In genomic region chr1:24553462-24553861, GRCm38 (mm10) we compare ENCODE assay signal across 11 mouse cellular contexts. TPM values are rescaled to one million over a fixed set of nuclear protein-coding genes. Genes with fewer than 3 reads are reported as not detected.
A peak's percentile ranks its signal among the peaks of the same experiment; 100 is the strongest.
DNase-seq lines count a peak whose midpoint lies in the region; ATAC-seq and TF ChIP-seq lines count a peak whose summit lies in the region.
"Had no signal": no experiment of that assay in that cellular context is flagged by ENCODE, and none has a peak within 500 bp of the region (broad histone marks: within the 10 kb centered on the region; RNA-seq: fewer than 3 reads in every experiment).

No protein-coding gene starts in this region.

- H3K79me2 ChIP-seq in C2C12 (ENCODE audit: control insufficient read depth, insufficient read depth): no peaks in the 10 kb centered on the region

- no peaks in the 10 kb centered on the region for H3K4me1 ChIP-seq in hindbrain, embryonic 11.5 days (replicated peaks; ENCODE audit: control insufficient read depth, insufficient read depth, low read length)
- no peaks in the 10 kb centered on the region for H3K4me1 ChIP-seq in hindbrain, embryonic 13.5 days (replicated peaks)
- peaks cover 13% of the 10 kb centered on the region; the same call in 1 of the 2 replicates for H3K4me1 ChIP-seq in kidney, embryonic 15.5 days
- 0 out of 2 replicates have a peak, but pooled peaks cover 6% of the 10 kb centered on the region for H3K4me1 ChIP-seq in intestine, embryonic 15.5 days (replicated peaks)

- H3K4me3 ChIP-seq in hindbrain, embryonic 11.5 days (ENCODE audit: low read depth, low read length): no peak overlapping the region
- H3K4me3 ChIP-seq in hindbrain, embryonic 13.5 days: no peak overlapping the region
- H3K4me3 ChIP-seq in C2C12 (ENCODE audit: insufficient read depth, poor library complexity, severe bottlenecking): no peak overlapping the region
- H3K4me3 ChIP-seq in kidney, embryonic 15.5 days (replicated peaks): no peak overlapping the region
- H3K4me3 ChIP-seq in intestine, embryonic 15.5 days (replicated peaks): no peak overlapping the region
- H3K4me3 ChIP-seq: embryonic facial prominence, embryonic 12.5 days had no signal

- ATAC-seq in hindbrain, embryonic 11.5 days (ENCODE audit: low FRiP score): peak; percentile 25; the same call in 1 of the 2 replicates
- no peak for ATAC-seq in hindbrain, embryonic 13.5 days (ENCODE audit: low FRiP score)
- 0 out of 2 replicates have a peak, but pooled peaks have one; percentile 18 for ATAC-seq in kidney, embryonic 15.5 days (replicated peaks; ENCODE audit: low FRiP score)
- ATAC-seq in intestine, embryonic 15.5 days: no peak

- H3K9ac ChIP-seq in hindbrain, embryonic 11.5 days (ENCODE audit: low read depth, low read length): no peak overlapping the region
- no peak overlapping the region for H3K9ac ChIP-seq in hindbrain, embryonic 13.5 days
- H3K9ac ChIP-seq in kidney, embryonic 15.5 days: no peak overlapping the region
- H3K9ac ChIP-seq in intestine, embryonic 15.5 days: no peak overlapping the region
- H3K9ac ChIP-seq: embryonic facial prominence, embryonic 12.5 days had no signal

- H3K27ac ChIP-seq in hindbrain, embryonic 11.5 days (ENCODE audit: low read depth, low read length): no peak overlapping the region
- H3K27ac ChIP-seq in hindbrain, embryonic 13.5 days: no peak overlapping the region
- no peak overlapping the region for H3K27ac ChIP-seq in kidney, embryonic 15.5 days
- no peak overlapping the region for H3K27ac ChIP-seq in intestine, embryonic 15.5 days
- H3K27ac ChIP-seq: embryonic facial prominence, embryonic 12.5 days had no signal

- no peaks in the 10 kb centered on the region for H3K27me3 ChIP-seq in hindbrain, embryonic 11.5 days (ENCODE audit: control insufficient read depth, insufficient read depth, low read length)
- no peaks in the 10 kb centered on the region for H3K27me3 ChIP-seq in hindbrain, embryonic 13.5 days
- no peaks in the 10 kb centered on the region for H3K27me3 ChIP-seq in C2C12 (ENCODE audit: control insufficient read depth, insufficient read depth, insufficient read length)
- peaks cover 14% of the 10 kb centered on the region for H3K27me3 ChIP-seq in kidney, embryonic 15.5 days
- no peaks in the 10 kb centered on the region for H3K27me3 ChIP-seq in intestine, embryonic 15.5 days (replicated peaks)
- H3K27me3 ChIP-seq: embryonic facial prominence, embryonic 12.5 days had no signal

- no peaks in the 10 kb centered on the region for H3K79me3 ChIP-seq in C2C12 (ENCODE audit: low read depth)

- no peaks in the 10 kb centered on the region for H3K9me3 ChIP-seq in hindbrain, embryonic 11.5 days (ENCODE audit: control insufficient read depth, low read length)
- H3K9me3 ChIP-seq in hindbrain, embryonic 13.5 days: no peaks in the 10 kb centered on the region
- H3K9me3 ChIP-seq in kidney, embryonic 15.5 days (replicated peaks): no peaks in the 10 kb centered on the region
- H3K9me3 ChIP-seq in intestine, embryonic 15.5 days: no peaks in the 10 kb centered on the region
- H3K9me3 ChIP-seq: embryonic facial prominence, embryonic 12.5 days had no signal

- no peak overlapping the region for H3ac ChIP-seq in C2C12 (ENCODE audit: control insufficient read depth, insufficient read length, low read depth)

- 45% methylated on average over 4 of the region's 4 CpGs for WGBS in hindbrain, embryonic 11.5 days
- 43% methylated on average over 4 of the region's 4 CpGs for WGBS in hindbrain, embryonic 13.5 days
- 33% methylated on average over 4 of the region's 4 CpGs for WGBS in kidney, embryonic 15.5 days
- WGBS in intestine, embryonic 15.5 days: 25% methylated on average over 4 of the region's 4 CpGs

- H3K4me2 ChIP-seq in hindbrain, embryonic 11.5 days (replicated peaks; ENCODE audit: low read depth, low read length): no peak overlapping the region
- H3K4me2 ChIP-seq in hindbrain, embryonic 13.5 days: no peak overlapping the region
- no peak overlapping the region for H3K4me2 ChIP-seq in kidney, embryonic 15.5 days
- H3K4me2 ChIP-seq in intestine, embryonic 15.5 days (replicated peaks): no peak overlapping the region
- H3K4me2 ChIP-seq: embryonic facial prominence, embryonic 12.5 days had no signal

- no peaks in the 10 kb centered on the region for H3K36me3 ChIP-seq in hindbrain, embryonic 11.5 days (ENCODE audit: control insufficient read depth, insufficient read depth, low read length)
- H3K36me3 ChIP-seq in hindbrain, embryonic 13.5 days: no peaks in the 10 kb centered on the region
- no peaks in the 10 kb centered on the region for H3K36me3 ChIP-seq in C2C12 (ENCODE audit: control insufficient read depth, insufficient read depth)
- H3K36me3 ChIP-seq in kidney, embryonic 15.5 days: no peaks in the 10 kb centered on the region
- no peaks in the 10 kb centered on the region for H3K36me3 ChIP-seq in intestine, embryonic 15.5 days
- H3K36me3 ChIP-seq: embryonic facial prominence, embryonic 12.5 days had no signal

- peak; percentile 9 for DNase-seq in hindbrain, embryonic 11.5 days (ENCODE audit: low spot score)
- DNase-seq in embryo, embryonic 9.5 days (ENCODE audit: extremely low spot score): peak; percentile 19
- no peak for DNase-seq in urinary bladder, adult 18-20 months (ENCODE audit: low spot score in 2 of 2)
- DNase-seq in cerebellum, adult 8-10 months: no peak
- DNase-seq: adrenal gland, postnatal 25 days; lung, postnatal 4 days had no signal

- TF ChIP-seq CTCF in C2C12 (IDR thresholded peaks at IDR 0.05; ENCODE audit: control insufficient read depth, insufficient read depth, insufficient read length): no peak

TF ChIP-seq in C2C12, 6 proteins besides CTCF, POLR2A, EP300 and RAD21:
- TF ChIP-seq MAX (IDR thresholded peaks at IDR 0.05): peak; percentile 68
- peak; percentile 24 for TF ChIP-seq CEBPB (IDR thresholded peaks at IDR 0.05; ENCODE audit: low read depth)
- TF ChIP-seq MYOD1 (IDR thresholded peaks at IDR 0.05; ENCODE audit: control insufficient read depth, insufficient read length, low read depth): peak; percentile 93
- peak; percentile 97 for TF ChIP-seq USF1 (IDR thresholded peaks at IDR 0.05; ENCODE audit: low read depth)
- peak; percentile 53 for TF ChIP-seq FOSL1 (IDR thresholded peaks at IDR 0.05; ENCODE audit: insufficient read depth, low read length, poor library complexity, severe bottlenecking)
- TF ChIP-seq MYOG (IDR thresholded peaks at IDR 0.05; ENCODE audit: control insufficient read depth, extremely low read depth, insufficient read length): no peak
TF ChIP-seq in C2C12: peak in this region for 5.

RNA-seq across cellular contexts. Expression of gene Col19a1, which starts 33.8 kb away (rescaled TPM):
- 0.20 and 0.24 TPM in 2 replicates for polyA plus RNA-seq in hindbrain, embryonic 11.5 days (2014; fragmentation: Nextera tagmentation; extraction: Ambion mirVana)
- polyA plus RNA-seq in hindbrain, embryonic 13.5 days (2015; fragmentation: Nextera tagmentation; extraction: Ambion mirVana): 1.2 and 1.4 TPM in 2 replicates
- 0.01 TPM for polyA plus RNA-seq in C2C12 (2012; fragmentation: generic; extraction: Trizol)
- 0.26 and 0.30 TPM in 2 replicates for polyA plus RNA-seq in kidney, embryonic 15.5 days (2015; fragmentation: Nextera tagmentation; extraction: Ambion mirVana)
- polyA plus RNA-seq in intestine, embryonic 15.5 days (2015; fragmentation: Nextera tagmentation; extraction: Ambion mirVana): 0.75 and 0.80 TPM in 2 replicates

Comparison
In these comparisons a context has a peak if more than half of its experiments do, and no peak if none do; other contexts are left out.
1. ATAC-seq: peak in hindbrain, embryonic 11.5 days (single experiment) and kidney, embryonic 15.5 days (single experiment); none in hindbrain, embryonic 13.5 days (single experiment) and intestine, embryonic 15.5 days (single experiment).
2. DNase-seq: peak in hindbrain, embryonic 11.5 days (single experiment) and embryo, embryonic 9.5 days (single experiment); none in urinary bladder, adult 18-20 months (0 of 2) and cerebellum, adult 8-10 months (single experiment).